Mouse (Mus musculus) cerebellum, adult 18-20 months (tissue): ENCODE results near the gene Map3k13.
A peak's percentile ranks its signal among the peaks of the same experiment; 100 is the strongest.
"Not testable (repeated sequence)": the region's sequence is repeated elsewhere in the genome, so short reads cannot be mapped to it uniquely, and the experiment has no call there.

Experiments used
- DNase-seq, 2 experiments: peaks; one replicate each; pipeline ENCODE4 v3.0.0; 2021

Gene Map3k13

GRCm38 (mm10) chr16:21793875-21794696, at the start of gene Map3k13:
Map3k13 (plus strand) TSS chr16:21794346.
- peak; percentile 94 to 97 for DNase-seq

DNA sequence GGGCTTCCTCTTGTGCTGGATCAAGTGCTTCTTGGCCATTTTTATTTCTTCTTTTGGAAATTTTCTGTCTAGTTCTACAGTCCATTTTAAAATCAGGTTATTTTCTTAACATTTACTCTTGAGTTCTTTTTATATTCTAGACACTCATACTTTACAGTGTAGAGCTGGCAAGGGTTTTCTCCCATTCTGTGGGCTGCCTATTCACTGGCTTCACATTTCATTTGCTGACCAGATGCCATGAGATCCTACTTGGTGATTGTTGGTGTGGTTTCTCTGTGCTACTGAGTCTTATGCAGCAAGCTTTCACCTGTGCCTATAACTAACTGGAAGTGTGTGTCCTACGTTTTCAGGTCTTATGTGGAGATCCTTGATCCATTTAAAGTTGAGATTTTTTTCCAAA, 35.7 kb upstream of the Map3k13 start:
- DNase-seq = no peak

DNA sequence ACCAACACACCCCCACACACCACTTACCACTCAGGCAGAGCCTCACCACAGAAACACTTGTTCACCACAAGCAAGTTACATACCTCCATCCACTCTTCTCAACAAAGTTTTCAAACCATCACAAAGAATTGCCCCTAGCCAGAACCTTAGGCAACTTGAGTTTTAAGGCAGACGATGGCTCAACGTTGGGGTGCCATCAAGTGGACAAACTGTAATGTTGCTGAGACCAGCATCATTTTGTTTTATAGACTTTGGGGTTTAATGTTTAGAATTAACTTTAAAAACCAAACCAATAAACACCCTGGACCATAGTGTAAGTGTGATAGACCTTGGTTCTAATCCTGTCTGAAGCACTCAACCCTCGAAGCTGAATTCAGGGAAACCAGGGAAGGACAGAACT, 25.9 kb upstream of the Map3k13 start:
- no peak for DNase-seq

- DNase-seq = peak in 1 of 2 experiments; percentile 32
Measured at GRCm38 (mm10) chr16:21769667-21770066, 24.5 kb upstream of the Map3k13 start.

GRCm38 (mm10) chr16:21774725-21775124, 19.4 kb upstream of the Map3k13 start:
- no peak for DNase-seq

DNA sequence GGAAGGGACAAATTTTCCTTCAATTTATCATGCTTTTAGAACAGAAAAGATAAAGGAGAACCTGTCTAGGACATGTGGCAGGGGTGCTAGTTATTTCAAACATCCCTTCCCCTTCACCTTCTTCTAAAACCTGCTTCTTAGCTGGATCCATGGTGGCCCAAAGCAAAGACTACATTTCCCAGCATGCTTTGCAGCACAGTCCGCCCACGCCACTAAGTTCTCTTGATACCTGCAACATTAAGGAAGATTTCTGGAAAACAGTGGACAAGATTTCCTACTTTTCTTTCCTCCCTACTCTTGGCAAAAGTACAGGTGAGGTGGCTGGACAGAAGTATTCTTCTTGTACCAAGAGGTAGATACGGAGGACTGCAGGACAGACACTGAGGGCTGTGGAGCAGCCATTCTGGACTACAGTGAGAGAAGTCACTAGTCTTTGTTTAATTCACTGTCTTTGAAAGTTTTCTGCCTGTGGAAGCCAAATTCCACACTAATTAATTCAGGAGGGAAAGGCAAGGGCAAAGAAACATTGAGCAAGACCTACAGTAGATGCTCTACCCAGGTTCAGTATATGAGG, 15.8 kb upstream of the Map3k13 start:
- no peak for DNase-seq

DNA sequence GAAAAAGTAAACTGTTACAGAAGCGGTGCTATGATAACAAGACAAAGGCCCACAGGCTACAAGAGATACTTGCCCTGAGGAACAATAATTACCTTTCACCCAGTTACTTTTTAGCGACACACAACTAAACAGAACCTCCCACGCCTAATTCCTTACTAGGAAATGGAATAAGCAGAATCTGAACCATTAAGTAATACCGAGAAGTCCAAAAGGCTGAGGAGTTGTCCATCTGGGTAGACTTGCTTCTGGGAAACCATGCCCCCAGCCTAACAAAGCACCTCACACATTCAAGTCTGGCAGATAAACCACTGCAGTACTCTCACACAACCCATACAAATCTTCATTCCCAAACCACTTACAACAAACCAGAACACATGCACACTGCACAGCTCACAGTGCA, 15.0 kb upstream of the Map3k13 start:
- no peak for DNase-seq

- DNase-seq = no peak
Measured at GRCm38 (mm10) chr16:21781277-21781676, 12.9 kb upstream of the Map3k13 start.

DNA sequence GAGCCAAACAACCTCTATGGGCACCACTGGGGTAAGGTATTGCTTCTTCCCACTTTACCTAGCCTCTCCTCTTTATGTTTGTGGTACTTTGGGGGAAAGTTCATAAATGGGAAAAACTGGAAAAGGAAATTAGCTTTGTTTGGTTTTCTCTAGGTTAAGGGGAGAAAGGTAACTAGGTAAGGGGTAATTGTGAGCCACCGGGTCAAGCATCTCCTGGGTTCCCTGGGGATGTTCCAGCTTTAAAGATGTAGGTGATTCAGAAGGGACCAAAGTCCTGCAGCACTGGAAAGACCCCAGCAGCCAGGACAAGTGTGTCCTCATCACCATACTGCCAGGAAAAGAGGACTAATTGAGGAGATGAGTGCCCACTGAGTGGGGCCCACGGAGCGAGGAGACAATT, 12.3 kb upstream of the Map3k13 start:
- no peak for DNase-seq

DNA sequence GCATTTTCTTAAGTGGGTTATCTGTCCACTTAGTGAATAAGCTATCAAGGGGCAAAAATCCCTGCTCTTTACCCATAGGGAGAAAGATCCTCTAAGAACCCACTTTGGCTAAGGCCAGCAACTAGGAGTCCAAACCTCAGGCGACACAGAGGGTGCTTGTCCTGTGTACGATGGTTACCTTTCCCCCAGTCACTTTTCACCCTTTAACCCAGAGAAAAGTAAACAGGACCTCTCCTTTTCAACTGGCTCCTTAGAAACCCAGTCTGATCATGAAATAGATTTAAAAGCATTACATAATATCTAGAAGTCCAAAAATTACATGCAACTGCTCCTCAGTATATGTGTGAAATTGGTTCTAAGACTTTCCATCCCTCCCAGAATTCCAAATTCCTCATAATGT, 11.3 kb upstream of the Map3k13 start:
- DNase-seq = no peak

DNA sequence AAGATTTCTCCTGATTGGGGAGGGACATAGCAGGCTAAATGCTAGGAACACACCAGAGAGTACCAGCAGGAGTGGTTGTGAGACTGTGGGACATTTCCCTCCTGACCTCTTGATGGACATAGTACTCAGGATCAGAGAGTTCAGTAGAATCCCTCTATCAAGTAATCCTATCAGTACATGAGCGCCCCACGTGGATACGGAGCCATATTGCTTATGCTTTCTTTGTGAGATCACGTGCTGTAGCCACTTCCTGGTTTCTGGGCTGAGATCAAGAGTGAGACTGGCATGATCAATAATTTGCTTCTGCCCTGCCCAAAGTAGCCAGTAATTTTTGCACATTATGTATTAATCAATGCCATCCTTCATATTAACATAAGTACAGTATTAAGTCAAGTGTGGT, 9.1 kb upstream of the Map3k13 start:
- DNase-seq = no peak

DNA sequence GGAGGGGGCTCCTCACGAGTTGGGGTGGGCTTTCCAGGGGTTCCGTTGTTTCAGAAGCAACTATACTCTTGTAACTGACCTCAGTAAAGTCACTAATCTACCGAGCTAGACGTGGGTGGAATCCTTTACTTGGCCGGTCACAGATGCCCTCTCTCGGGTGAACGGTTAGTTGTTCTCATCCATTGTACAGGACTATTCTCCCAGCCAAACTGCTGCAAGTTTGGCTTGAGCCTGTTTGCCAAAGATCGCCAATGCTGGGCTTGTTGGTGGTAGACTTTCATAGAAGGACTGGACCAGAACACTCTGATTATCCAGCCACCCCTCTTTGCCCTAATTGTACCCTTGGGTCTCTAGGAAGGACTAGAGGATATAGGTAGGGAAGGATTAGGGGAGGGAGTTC, 7.8 kb upstream of the Map3k13 start:
- no peak for DNase-seq

- peak; percentile 66 to 71 for DNase-seq
Measured at GRCm38 (mm10) chr16:21787516-21788353, 6.4 kb upstream of the Map3k13 start, which contains the start of gene Ehhadh. Ehhadh (minus strand) TSS chr16:21787807.

DNA sequence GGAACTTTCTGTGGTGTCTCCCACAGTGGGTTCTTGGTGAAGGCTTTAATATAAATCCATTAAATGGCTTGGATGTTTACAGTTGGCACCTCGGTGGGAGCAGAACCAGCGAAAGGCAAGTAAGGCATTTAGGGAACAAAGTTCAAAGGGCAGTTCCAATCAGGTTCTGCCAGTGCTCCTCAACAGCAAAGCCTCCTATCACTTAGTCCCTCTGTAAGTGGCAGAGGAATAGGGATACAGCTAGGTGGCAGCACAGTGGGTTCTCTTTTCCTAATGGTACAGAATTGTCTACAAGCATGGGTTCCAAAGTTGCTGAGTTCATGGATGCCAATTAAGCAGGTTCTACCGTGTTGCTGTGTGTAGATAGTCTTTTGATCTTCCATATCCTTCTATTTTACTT, 5.6 kb upstream of the Map3k13 start:
- DNase-seq = peak in 1 of 2 experiments; percentile 27

DNA sequence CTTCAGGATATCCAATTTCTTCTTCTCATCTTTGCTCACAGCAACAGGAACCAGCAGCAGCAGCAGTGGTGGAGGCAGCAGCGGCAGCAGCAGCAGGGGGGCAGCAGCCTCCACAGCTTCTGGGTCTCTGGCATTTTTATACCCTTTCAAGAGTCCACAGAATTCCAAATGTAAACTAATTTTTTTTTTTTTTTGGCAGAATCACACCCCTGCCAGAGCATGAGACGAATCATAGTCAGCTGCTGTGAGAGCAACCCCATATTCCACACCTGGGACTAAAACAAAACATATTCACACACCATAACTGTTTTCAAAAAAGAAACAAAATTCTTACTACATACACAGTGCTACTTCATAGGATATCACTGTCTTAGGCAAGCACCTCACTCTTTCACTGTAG, 5.0 kb upstream of the Map3k13 start:
- no peak for DNase-seq

DNA sequence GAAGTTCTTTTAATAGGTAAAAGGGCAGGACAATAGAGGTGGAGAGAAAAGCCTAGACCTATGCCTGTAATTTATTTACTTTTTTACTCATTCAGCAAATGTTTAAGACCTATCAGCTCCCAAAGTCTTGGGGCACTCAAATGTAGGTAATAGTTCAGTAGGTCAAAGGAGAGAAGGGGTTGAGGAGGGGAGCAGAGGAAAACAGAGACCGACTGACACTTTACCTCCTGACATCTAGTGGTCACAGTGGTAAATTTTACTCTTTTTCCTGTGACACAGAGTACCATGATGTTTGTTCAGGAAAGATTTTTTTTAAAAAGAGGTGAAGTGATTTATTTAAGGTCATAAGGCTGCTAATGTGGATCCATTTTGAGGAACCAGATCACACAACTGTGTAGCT, 3.7 kb upstream of the Map3k13 start:
- no peak for DNase-seq

- no peak for DNase-seq
Measured at GRCm38 (mm10) chr16:21791779-21792178, 2.4 kb upstream of the Map3k13 start.

DNA sequence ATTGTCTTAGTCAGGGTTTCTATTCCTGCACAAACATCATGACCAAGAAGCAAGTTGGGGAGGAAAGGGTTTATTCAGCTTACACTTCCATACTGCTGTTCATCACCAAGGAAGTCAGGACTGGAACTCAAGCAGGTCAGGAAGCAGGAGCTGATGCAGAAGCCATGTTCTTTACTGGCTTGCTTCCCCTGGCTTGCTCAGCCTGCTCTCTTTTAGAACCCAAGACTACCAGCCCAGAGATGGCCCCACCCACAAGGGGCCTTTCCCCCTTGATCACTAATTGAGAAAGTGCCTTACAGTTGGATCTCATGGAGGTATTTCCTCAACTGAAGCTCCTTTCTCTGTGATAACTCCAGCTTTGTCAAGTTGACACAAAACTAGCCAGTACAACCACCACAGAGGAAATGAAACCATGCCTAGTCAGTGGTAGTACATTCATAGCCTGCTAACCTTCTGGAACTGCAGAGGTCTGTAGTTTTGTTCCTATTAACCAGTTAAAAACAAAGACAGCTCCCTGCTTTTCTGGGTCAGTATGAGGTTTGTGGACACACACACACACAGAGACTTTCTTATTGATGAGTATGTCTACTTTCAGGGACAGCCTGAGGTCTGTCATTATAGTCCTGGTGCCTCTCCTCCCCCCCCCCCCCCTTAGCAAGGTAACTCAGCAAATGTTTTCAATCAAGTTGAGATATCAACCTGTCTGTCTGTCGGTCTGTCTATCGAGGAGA, 901 bp upstream of the Map3k13 start:
- not testable (repeated sequence) for DNase-seq

- no peak for DNase-seq
Measured at GRCm38 (mm10) chr16:21794697-21795045, 525 bp downstream of the Map3k13 start.

GRCm38 (mm10) chr16:21795071-21795470, 925 bp downstream of the Map3k13 start:
- DNase-seq = no peak

- DNase-seq = peak; percentile 61 to 62
Measured at GRCm38 (mm10) chr16:21804258-21804657, 10.1 kb downstream of the Map3k13 start.

GRCm38 (mm10) chr16:21806892-21807291, 12.7 kb downstream of the Map3k13 start:
- DNase-seq = no peak

DNA sequence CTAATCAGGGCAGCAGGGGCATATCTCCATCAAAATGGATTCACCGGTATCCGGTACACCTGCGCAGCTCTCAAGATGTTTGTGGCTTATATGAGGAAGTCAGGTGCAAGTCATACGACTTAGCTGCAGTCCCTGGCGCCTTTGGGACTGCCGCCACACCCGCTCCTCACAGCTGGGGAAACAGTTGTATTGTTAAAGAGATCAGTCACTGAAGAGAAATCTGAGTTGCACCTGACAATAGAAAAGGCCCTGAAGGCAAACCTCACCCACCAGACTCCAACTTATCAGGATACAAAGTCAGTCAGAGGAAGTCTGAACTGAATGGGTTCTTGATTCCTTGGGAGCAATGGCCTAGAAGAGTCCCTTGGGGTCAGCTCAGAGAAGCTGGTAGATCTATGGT, 13.6 kb downstream of the Map3k13 start:
- DNase-seq = not testable (repeated sequence)
